Mouse (Mus musculus) gastrocnemius, adult 2 months (tissue): ENCODE measurements around the gene Epb41. TPM values are rescaled to one million over a fixed set of nuclear protein-coding genes. Genes with fewer than 3 reads are reported as not detected.

Experiments used
- DNase-seq: peaks from one replicate; pipeline ENCODE4 v3.0.0; 2022
- H3K27ac ChIP-seq: fragments of 200-600 bp; 2 replicates; pipeline ENCODE4 v1.8.1; 2022; ENCODE audit warnings: mild to moderate bottlenecking
- H3K4me3 ChIP-seq: fragments of 200-600 bp; 2 replicates; pipeline ENCODE4 v1.8.1; 2022; ENCODE audit warnings: mild to moderate bottlenecking, moderate library complexity
- CTCF ChIP-seq: fragments of 200-600 bp; IDR thresholded peaks from 2 replicates; pipeline ENCODE4 v1.8.1; 2022; ENCODE audit warnings: antibody characterized with exemption, mild to moderate bottlenecking, moderate library complexity
- intact Hi-C: fragments of 180-260 bp; cut with DNase I; formaldehyde crosslinking; loops from one replicate; pipeline ENCODE4 v1.15.1; 2025
- total RNA-seq, 2 experiments: library from RNA; stranded (reverse); gene quantifications; 2 replicates each; pipeline ENCODE4 v1.2.3; 2021

Epb41 gene
- total RNA-seq, 2 experiments from 2014 or later: 102 to 113 TPM

DNA sequence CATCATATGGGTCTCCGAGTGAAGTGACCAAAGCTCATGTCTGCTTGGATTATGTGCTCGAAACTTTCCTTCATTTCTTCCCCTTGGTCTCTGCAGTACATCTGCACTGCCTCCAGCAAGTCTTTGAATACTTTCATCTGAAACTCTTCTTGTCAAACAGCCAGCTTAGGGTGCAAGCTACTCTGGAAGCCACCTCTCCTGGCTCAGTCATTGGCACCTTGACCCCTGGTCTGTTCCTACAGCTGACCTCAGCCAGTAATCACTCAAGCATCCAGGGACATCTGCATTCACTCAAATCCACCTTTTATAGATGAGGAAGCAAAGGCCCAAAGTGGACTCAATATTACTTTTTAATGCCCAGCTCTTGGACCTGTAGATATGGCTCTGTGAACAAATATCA, 3.4 kb downstream of the Epb41 start:
- intact Hi-C loops: no loop called here
- no peak for TF ChIP-seq CTCF
- H3K27ac ChIP-seq: no peak overlapping the region
- DNase-seq: no peak
- H3K4me3 ChIP-seq: no peak overlapping the region

GRCm38 (mm10) chr4:132067938-132068235, 7.2 kb downstream of the Epb41 start:
- TF ChIP-seq CTCF: no peak
- peak overlapping the region; percentile 28; the same call in 1 of the 2 replicates for H3K27ac ChIP-seq
- DNase-seq: no peak
- intact Hi-C loops: no loop called here
- no peak overlapping the region for H3K4me3 ChIP-seq

DNA sequence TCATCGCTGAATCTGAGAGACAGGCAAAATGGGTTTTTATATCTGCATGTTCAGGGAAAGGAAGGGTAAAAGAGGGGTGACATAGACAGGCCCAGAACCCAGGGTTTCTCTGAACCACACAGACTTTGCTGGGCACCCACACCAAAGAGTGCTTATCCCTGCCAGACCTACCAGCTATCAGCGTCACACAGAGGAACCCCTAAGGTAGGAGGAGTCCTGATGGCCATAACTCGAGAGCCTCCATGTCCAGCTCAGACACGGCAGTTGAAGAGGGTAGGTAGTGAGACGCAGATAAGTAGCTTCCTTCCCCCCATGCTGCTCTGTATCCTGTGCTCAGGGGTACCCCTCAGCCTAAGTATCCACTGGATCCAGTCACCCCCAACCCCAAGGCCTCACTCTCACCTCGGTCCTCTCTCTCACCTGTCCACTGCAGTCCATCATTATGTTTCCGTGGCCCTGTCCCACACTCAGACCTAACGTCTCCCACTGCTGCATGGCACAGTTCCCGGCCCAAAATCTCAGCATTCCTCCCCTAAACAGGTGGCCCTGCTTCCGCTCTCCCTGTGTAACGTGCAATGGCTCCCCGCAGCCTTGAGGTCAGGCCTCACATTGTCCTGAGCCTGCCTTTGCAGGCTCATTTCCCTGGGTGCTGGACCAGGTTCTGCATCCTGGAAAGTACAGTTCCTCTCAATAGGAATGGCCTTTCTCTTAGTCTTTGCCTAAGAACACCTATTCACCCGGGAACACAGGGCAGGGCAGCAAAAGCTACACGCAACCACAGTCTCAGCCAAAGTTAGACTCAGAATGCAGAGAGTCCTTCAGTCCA, 7.8 kb downstream of the Epb41 start:
- no peak overlapping the region for H3K4me3 ChIP-seq
- intact Hi-C loops: no loop called here
- H3K27ac ChIP-seq: peak overlapping the region; percentile 51
- TF ChIP-seq CTCF: no peak
- DNase-seq: no peak

- DNase-seq: peak; percentile 74
- intact Hi-C loops: no loop called here
- no peak for TF ChIP-seq CTCF
- H3K4me3 ChIP-seq: no peak overlapping the region; the same call in 1 of the 2 replicates
- H3K27ac ChIP-seq: peak overlapping the region; percentile 51
These were observed 8.9 kb downstream of the Epb41 start for GRCm38 (mm10) chr4:132066101-132066773.

DNA sequence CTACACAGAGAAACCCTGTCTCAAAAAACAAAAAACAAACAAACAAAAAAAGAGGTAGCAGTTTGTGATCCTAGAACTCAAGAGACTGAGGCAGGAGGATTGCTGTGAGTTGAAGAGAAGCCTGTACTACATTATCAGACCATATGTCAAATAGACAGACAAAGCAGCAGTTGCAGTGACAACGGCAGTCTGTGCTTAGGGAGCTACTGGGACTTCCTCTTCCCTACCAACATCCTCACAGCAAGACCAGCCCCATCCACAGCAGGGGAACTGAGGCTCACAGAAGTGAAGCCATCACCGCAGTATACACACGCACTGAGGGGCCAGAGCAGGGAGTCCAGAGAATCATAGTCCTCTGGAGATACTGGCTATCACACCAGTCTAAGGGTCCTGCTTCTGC, 9.5 kb downstream of the Epb41 start:
- DNase-seq: no peak
- intact Hi-C loops: no loop called here
- no peak for TF ChIP-seq CTCF
- H3K27ac ChIP-seq: peak overlapping the region; percentile 51
- no peak overlapping the region; the same call in 1 of the 2 replicates for H3K4me3 ChIP-seq

DNA sequence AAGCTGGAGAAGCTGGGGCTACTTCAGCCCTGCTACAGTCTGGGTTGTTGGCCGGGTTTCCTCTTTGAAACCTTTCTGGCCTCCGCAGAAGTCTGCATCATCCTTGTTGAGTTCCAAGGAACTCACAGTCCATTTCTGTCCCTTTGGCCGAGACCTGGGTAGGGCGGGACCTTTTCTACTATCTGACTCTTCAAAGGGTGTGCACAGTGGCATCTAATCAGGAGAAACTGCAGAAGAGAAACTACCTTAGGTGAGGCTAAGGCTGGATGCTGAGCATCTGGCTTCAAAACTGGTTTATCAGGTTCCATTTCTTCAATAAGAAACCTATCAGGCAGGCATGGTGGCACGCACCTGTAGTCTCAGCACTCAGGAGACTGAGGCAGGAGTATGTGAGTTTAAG, 10.6 kb downstream of the Epb41 start:
- no peak for TF ChIP-seq CTCF
- DNase-seq: peak; percentile 39
- no peak overlapping the region for H3K4me3 ChIP-seq
- H3K27ac ChIP-seq: peak overlapping the region; percentile 20; the same call in 1 of the 2 replicates
- intact Hi-C loops: no loop called here

GRCm38 (mm10) chr4:132062934-132063884, 11.9 kb downstream of the Epb41 start:
- no peak for TF ChIP-seq CTCF
- no peak overlapping the region for H3K27ac ChIP-seq
- intact Hi-C loops: no loop called here
- DNase-seq: no peak
- no peak overlapping the region for H3K4me3 ChIP-seq

GRCm38 (mm10) chr4:132062289-132062688, 12.8 kb downstream of the Epb41 start:
- no peak for DNase-seq
- intact Hi-C loops: no loop called here
- TF ChIP-seq CTCF: no peak
- Histone ChIP-seq H3K27ac (no peak overlapping the region), H3K4me3 (no peak overlapping the region)

DNA sequence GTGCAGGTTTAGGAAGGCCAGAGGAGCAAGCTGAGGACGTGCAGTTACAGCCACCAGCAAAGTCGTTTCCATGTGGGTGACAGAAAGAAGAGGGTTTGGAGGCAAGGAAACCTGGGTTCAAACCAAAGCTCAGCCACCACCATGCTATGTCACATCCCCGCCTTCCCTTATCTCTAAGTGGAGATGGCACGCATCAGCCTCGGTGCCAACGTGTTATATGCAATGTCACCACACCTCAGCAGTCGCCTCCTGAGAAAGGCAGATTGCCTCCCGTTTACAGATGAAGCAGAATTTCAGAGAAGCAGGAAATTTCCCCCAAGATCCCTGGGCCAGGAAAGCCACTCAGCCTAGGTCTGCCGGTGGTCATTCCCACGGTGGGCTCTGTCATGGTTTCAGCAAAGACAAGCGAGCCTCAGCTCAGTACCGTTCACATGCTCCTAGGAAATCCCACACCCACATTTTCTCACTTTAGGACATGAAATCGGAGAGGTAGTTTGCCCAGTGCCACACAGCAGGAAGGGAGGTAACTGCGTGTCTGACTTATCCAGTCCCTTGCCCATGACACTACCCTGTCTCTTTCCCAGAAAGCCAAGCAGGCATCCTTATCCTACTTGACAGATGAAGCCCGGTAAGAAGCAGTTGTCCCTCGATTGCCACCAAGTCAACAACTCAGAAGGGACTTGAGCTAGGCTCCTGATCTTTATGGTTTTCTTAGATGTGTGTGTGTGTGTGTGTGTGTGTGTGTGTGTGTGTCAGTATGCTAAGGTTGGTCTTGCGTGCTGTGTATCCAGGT, 14.9 kb downstream of the Epb41 start:
- no peak overlapping the region for H3K27ac ChIP-seq
- no peak for TF ChIP-seq CTCF
- no peak overlapping the region for H3K4me3 ChIP-seq
- intact Hi-C loops: no loop called here
- no peak for DNase-seq

DNA sequence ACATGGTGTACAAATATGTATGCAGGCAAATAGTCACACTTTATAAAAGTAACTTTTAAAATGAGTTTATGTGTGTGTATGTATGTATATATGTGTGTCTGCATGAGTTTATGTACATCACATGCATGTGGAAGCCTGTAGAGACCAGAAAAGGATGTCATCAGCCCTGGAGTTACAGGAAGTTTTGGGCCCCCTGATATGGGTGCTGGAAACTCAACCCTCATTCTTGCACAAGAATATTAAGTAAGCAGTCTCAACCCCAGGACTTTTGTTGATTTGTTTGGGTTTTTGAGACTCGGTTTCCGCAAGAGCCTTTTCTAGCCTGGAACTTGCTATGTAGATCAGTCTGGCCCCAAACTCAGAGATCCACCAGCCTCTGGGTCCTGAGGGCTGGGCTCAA, 15.6 kb downstream of the Epb41 start:
- no peak for TF ChIP-seq CTCF

DNA sequence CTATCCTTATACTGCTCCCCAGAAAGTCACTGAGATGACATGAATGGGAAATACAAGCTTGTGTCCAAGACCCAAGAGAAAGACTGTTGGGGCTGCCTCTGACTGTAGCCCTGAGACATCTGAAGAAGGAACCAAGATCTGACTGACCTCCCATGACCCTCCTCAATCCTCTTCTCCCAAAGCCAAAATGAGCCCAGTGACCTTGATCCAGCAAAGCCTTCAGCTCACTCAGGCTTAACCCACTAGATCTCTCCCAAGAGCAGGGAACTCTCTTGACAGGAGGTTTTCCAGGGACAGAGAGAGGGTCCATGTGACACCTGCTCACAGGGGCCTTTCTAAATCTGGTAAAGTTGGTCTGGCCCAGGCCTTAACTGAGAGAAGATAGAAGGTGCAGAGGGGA, 17.8 kb downstream of the Epb41 start:
- TF ChIP-seq CTCF: no peak
- intact Hi-C loops: no loop called here
- no peak for DNase-seq
- Histone ChIP-seq H3K27ac (no peak overlapping the region), H3K4me3 (no peak overlapping the region)

More for the DNA sequence above, 15.6 kb downstream of the Epb41 start:
- intact Hi-C loops: no loop called here
- H3K4me3 ChIP-seq: no peak overlapping the region
- no peak for DNase-seq
- no peak overlapping the region for H3K27ac ChIP-seq
